Mouse (Mus musculus): ENCODE results near the gene Prrt2. TPM values are rescaled to one million over a fixed set of nuclear protein-coding genes. Genes with fewer than 3 reads are reported as not detected.
A peak's percentile ranks its signal among the peaks of the same experiment; 100 is the strongest.

Prrt2 gene
- total RNA-seq, 1 experiment from 2014 or later = 3.5 TPM

- no peak for DNase-seq
Observed at GRCm38 (mm10) chr7:126999568-126999967, 21.4 kb downstream of the Prrt2 start.

- peak; percentile 31 for DNase-seq
Observed at GRCm38 (mm10) chr7:126996449-126996848, 24.6 kb downstream of the Prrt2 start.

- no peak for DNase-seq
Observed at GRCm38 (mm10) chr7:126988816-126989215, 32.2 kb downstream of the Prrt2 start.

GRCm38 (mm10) chr7:126986319-126986718, 34.7 kb downstream of the Prrt2 start:
- peak; percentile 62 for DNase-seq

- no peak for DNase-seq
Observed at GRCm38 (mm10) chr7:126984667-126985444, 36.2 kb downstream of the Prrt2 start.

- no peak for DNase-seq
Observed at GRCm38 (mm10) chr7:126983113-126983512, 37.9 kb downstream of the Prrt2 start.

- no peak for DNase-seq
Observed at GRCm38 (mm10) chr7:126982054-126982453, 39.0 kb downstream of the Prrt2 start.

GRCm38 (mm10) chr7:126981601-126982000, 39.4 kb downstream of the Prrt2 start:
- no peak for DNase-seq

- no peak for DNase-seq
Observed at GRCm38 (mm10) chr7:126978841-126979240, 42.2 kb downstream of the Prrt2 start.

- DNase-seq = no peak
Observed at GRCm38 (mm10) chr7:126976878-126977459, 44.0 kb downstream of the Prrt2 start.

GRCm38 (mm10) chr7:126975950-126976866, 44.8 kb downstream of the Prrt2 start, which contains the start of gene Cdiptos:
Cdiptos (minus strand) TSS chr7:126976098.
- DNase-seq = peak; percentile 98

GRCm38 (mm10) chr7:126975893-126975949, 45.3 kb downstream of the Prrt2 start, which contains the start of gene Cdipt:
Cdipt (plus strand) TSS chr7:126975914.
- no peak for DNase-seq

GRCm38 (mm10) chr7:126975493-126975892, 45.5 kb downstream of the Prrt2 start:
- peak; percentile 41 for DNase-seq

Small RNAs within 50 kb of the gene (microRNA-seq; reads per million reads assigned to microRNA genes)
- 0 reads per million in 2 experiments for gene Gm44343

Other genes with a start within 250 kb of the Prrt2 start
- gene Ypel3, start 244.3 kb downstream of the Prrt2 start, total RNA-seq (2021) = 129 and 173 TPM in 2 replicates
- gene Tbx6, start 239.7 kb downstream of the Prrt2 start, total RNA-seq (2021) = 1.2 and 1.5 TPM in 2 replicates
- 94.7 and 109 TPM in 2 replicates for gene Ppp4c, start 228.7 kb downstream of the Prrt2 start, total RNA-seq (2021)
- gene Fam57b, start 223.5 kb downstream of the Prrt2 start, total RNA-seq (2021) = 32.1 and 32.5 TPM in 2 replicates
- not detected in 2 replicates for gene 4930451I11Rik, start 189.6 kb downstream of the Prrt2 start, total RNA-seq (2021)
- 0.63 and 0.64 TPM in 2 replicates for gene Doc2a, start 173.8 kb downstream of the Prrt2 start, total RNA-seq (2021)
- 24.1 and 30.2 TPM in 2 replicates for gene Hirip3, start 159.2 kb downstream of the Prrt2 start, total RNA-seq (2021)
- 39.2 and 41.9 TPM in 2 replicates for gene Ino80e, start 158.8 kb downstream of the Prrt2 start, total RNA-seq (2021)
- gene Taok2, start 136.5 kb downstream of the Prrt2 start, total RNA-seq (2021) = 68.8 and 79.4 TPM in 2 replicates
- gene Tmem219, start 98.3 kb downstream of the Prrt2 start, total RNA-seq (2021) = 27.6 and 27.9 TPM in 2 replicates
- gene Kctd13, start 92.3 kb downstream of the Prrt2 start, total RNA-seq (2021) = 20.2 and 24.7 TPM in 2 replicates
- 1.7 and 2.2 TPM in 2 replicates for gene Asphd1, start 71.6 kb downstream of the Prrt2 start, total RNA-seq (2021)
- 54.2 and 62.2 TPM in 2 replicates for gene Sez6l2, start 70.6 kb downstream of the Prrt2 start, total RNA-seq (2021)
- 78.2 and 83.0 TPM in 2 replicates for gene Cdipt, start 45.3 kb downstream of the Prrt2 start, total RNA-seq (2021)
- gene Cdiptos, start 45.1 kb downstream of the Prrt2 start, total RNA-seq (2021) = 1.6 TPM in 2 replicates
- gene Mvp, start 6.6 kb downstream of the Prrt2 start, total RNA-seq (2021) = 61.7 and 63.8 TPM in 2 replicates
- gene Pagr1b, start 4.7 kb downstream of the Prrt2 start, total RNA-seq (2021) = 3.0 and 3.2 TPM in 2 replicates
- gene Pagr1a, start 3.9 kb downstream of the Prrt2 start, total RNA-seq (2021) = 7.9 and 24.6 TPM in 2 replicates
- 8.4 and 26.9 TPM in 2 replicates for gene Gm42742, start 114 bp downstream of the Prrt2 start, total RNA-seq (2021)
- gene Maz, start 5.8 kb upstream of the Prrt2 start, total RNA-seq (2021) = 133 and 142 TPM in 2 replicates
- gene Kif22, start 21.3 kb upstream of the Prrt2 start, total RNA-seq (2021) = 18.9 and 21.7 TPM in 2 replicates
- gene Zg16, start 66.1 kb upstream of the Prrt2 start, total RNA-seq (2021) = not detected in 2 replicates
- 1.3 and 5.7 TPM in 2 replicates for gene AI467606, start 70.1 kb upstream of the Prrt2 start, total RNA-seq (2021)
- gene Qprt, start 101.0 kb upstream of the Prrt2 start, total RNA-seq (2021) = 1.8 and 11.4 TPM in 2 replicates
- gene Spn, start 116.6 kb upstream of the Prrt2 start, total RNA-seq (2021) = 1.4 and 7.9 TPM in 2 replicates
- 50.9 and 55.4 TPM in 2 replicates for gene Cd2bp2, start 174.8 kb upstream of the Prrt2 start, total RNA-seq (2021)
- gene Tbc1d10b, start 187.3 kb upstream of the Prrt2 start, total RNA-seq (2021) = 38.9 and 45.6 TPM in 2 replicates
- gene Mylpf, start 187.7 kb upstream of the Prrt2 start, total RNA-seq (2021) = 4.3 and 4.9 TPM in 2 replicates
- gene Zfp553, start 211.8 kb upstream of the Prrt2 start, total RNA-seq (2021) = 10.0 and 13.8 TPM in 2 replicates
- 11.2 and 35.8 TPM in 2 replicates for gene Sept1, start 211.9 kb upstream of the Prrt2 start, total RNA-seq (2021)
- 25.9 and 28.1 TPM in 2 replicates for gene Zfp771, start 223.1 kb upstream of the Prrt2 start, total RNA-seq (2021)
- 48.3 and 57.5 TPM in 2 replicates for gene Dctpp1, start 239.5 kb upstream of the Prrt2 start, total RNA-seq (2021)